Mouse (Mus musculus): Measurements from ENCODE around the gene Pank3.
"Not testable (repeated sequence)": the region's sequence is repeated elsewhere in the genome, so short reads cannot be mapped to it uniquely, and the experiment has no call there.

Pank3 gene

DNA sequence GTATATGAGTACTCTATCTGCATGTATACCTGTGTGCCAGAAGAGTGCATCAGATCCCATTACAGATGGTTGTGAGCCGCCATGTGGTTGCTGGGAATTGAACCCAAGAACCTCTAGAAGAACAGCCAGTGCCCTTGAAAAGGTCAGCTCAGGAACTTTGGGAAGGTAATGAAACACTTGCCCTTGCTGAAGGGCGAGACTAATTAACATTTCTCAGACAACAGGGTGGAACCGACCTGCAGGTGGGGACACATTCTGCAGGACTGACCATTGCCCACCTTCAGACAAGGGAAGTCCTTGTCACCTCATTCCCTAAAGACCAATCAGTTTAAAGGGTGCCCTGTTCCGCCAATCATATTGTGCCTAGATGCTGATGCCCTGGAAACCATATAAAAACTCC, 71.5 kb downstream of the Pank3 start:
- not testable (repeated sequence) for DNase-seq (ENCODE audit: extremely low spot score)
